Mouse (Mus musculus) limb, embryonic 11.5 days (tissue): ENCODE data around the gene Camk1g. TPM values are rescaled to one million over a fixed set of nuclear protein-coding genes. Genes with fewer than 3 reads are reported as not detected.
A peak's percentile ranks its signal among the peaks of the same experiment; 100 is the strongest.

Experiments
- ATAC-seq: fragments of 200-750 bp; cut with Nextera tagmentation; 2 replicates; pipeline ENCODE4 v1.8.0; 2017; ENCODE audit warnings: low read depth; ENCODE audit not compliant: insufficient number of reproducible peaks, low FRiP score, low TSS enrichment
- DNase-seq: peaks from one replicate; pipeline ENCODE4 v3.0.0-alpha.2; 2015; ENCODE audit warnings: low spot score
- H3K27ac ChIP-seq: fragments of 300-500 bp; sonication (generic); replicated peaks from 2 replicates; pipeline ENCODE4 v1.5.1; 2014; ENCODE audit warnings: low read depth, mild to moderate bottlenecking, low read length
- H3K27me3 ChIP-seq: fragments of 300-500 bp; sonication (generic); 2 replicates; pipeline ENCODE4 v1.6.1; 2014; ENCODE audit warnings: mild to moderate bottlenecking, low read length, mixed read lengths; ENCODE audit not compliant: control insufficient read depth, insufficient read depth
- H3K36me3 ChIP-seq: fragments of 300-500 bp; sonication (generic); 2 replicates; pipeline ENCODE4 v1.6.1; 2014; ENCODE audit warnings: mild to moderate bottlenecking, low read length, moderate library complexity, mixed read lengths; ENCODE audit not compliant: control insufficient read depth, insufficient read depth
- H3K4me1 ChIP-seq: fragments of 300-500 bp; sonication (generic); 2 replicates; pipeline ENCODE4 v1.6.1; 2014; ENCODE audit warnings: low read length, mixed read lengths; ENCODE audit not compliant: control insufficient read depth, insufficient read depth
- H3K4me2 ChIP-seq: fragments of 300-500 bp; sonication (generic); 2 replicates; pipeline ENCODE4 v1.6.1; 2014; ENCODE audit warnings: low read depth, mild to moderate bottlenecking, moderate library complexity; ENCODE audit not compliant: severe bottlenecking
- H3K4me3 ChIP-seq: fragments of 300-500 bp; sonication (generic); 2 replicates; pipeline ENCODE4 v1.5.1; 2014; ENCODE audit warnings: low read depth, low read length
- H3K9ac ChIP-seq: fragments of 300-500 bp; sonication (generic); 2 replicates; pipeline ENCODE4 v1.6.1; 2014; ENCODE audit warnings: mild to moderate bottlenecking, low read length
- H3K9me3 ChIP-seq: fragments of 300-500 bp; sonication (generic); 2 replicates; pipeline ENCODE4 v1.6.1; 2016; ENCODE audit warnings: low read length; ENCODE audit not compliant: control insufficient read depth
- WGBS: fragments of 180-500 bp; shearing (Covaris S2); extraction: QIAGEN DNeasy Blood & Tissue Kit; methylation state at CpG from one replicate; pipeline ENCODE4 v1.1.7; 2014; 5-methylcytosine and 5-hydroxymethylcytosine counted together
- polyA plus RNA-seq: library from polyadenylated mRNA; unstranded; fragments of >200 nt; fragmentation: Nextera tagmentation; extraction: Ambion mirVana; gene quantifications from 2 replicates; pipeline ENCODE4 v1.2.1, GENCODE M21; 2014

The Camk1g gene
- 12.2 and 17.1 TPM in 2 replicates for polyA plus RNA-seq

GRCm38 (mm10) chr1:193370096-193370495 is at the start of gene Camk1g:
TSS of gene Camk1g (minus strand) at chr1:193370298.
- H3K4me2 ChIP-seq, result peak within 1 kb of the TSS; percentile 49
- 2% methylated on average over 2 of the region's 2 CpGs for WGBS
- H3K9me3 ChIP-seq, result no peaks in the 10 kb centered on the region
- H3K27me3 ChIP-seq, result no peaks in the 10 kb centered on the region
- no peak within 1 kb of the TSS for H3K27ac ChIP-seq
- no peaks in the 10 kb centered on the region for H3K36me3 ChIP-seq
- H3K4me1 ChIP-seq, result peaks cover 4% of the 10 kb centered on the region
- H3K9ac ChIP-seq, result peak within 1 kb of the TSS; percentile 53; the same call in 1 of the 2 replicates
- H3K4me3 ChIP-seq, result peak within 1 kb of the TSS; percentile 32
- peak; percentile 83 for ATAC-seq
- DNase-seq, result peak; percentile 68

- H3K4me3 ChIP-seq, result no peak overlapping the region
These were observed 49.1 kb upstream of the Camk1g start for GRCm38 (mm10) chr1:193419168-193419567.

GRCm38 (mm10) chr1:193418656-193419055 is 48.6 kb upstream of the Camk1g start:
- Histone ChIP-seq H3K4me2 (no peak overlapping the region), H3K36me3 (no peaks in the 10 kb centered on the region), H3K27ac (no peak overlapping the region), H3K4me3 (no peak overlapping the region), H3K9ac (no peak overlapping the region), H3K9me3 (no peaks in the 10 kb centered on the region), H3K27me3 (no peaks in the 10 kb centered on the region), H3K4me1 (peaks cover 9% of the 10 kb centered on the region; the same call in 1 of the 2 replicates)
- DNase-seq (no peak), ATAC-seq (no peak)
- WGBS, result 64% methylated on average over 5 of the region's 5 CpGs

More at GRCm38 (mm10) chr1:193419168-193419567, 49.1 kb upstream of the Camk1g start:
- no peak overlapping the region for H3K9ac ChIP-seq
- ATAC-seq (no peak), DNase-seq (peak; percentile 37)
- H3K27me3 ChIP-seq, result no peaks in the 10 kb centered on the region
- peaks cover 9% of the 10 kb centered on the region; the same call in 1 of the 2 replicates for H3K4me1 ChIP-seq
- 2% methylated on average over 2 of the region's 2 CpGs for WGBS
- no peak overlapping the region for H3K4me2 ChIP-seq
- 0 out of 2 replicates have a peak overlapping the region, but pooled peaks have one; percentile 12 for H3K27ac ChIP-seq
- no peaks in the 10 kb centered on the region for H3K36me3 ChIP-seq
- no peaks in the 10 kb centered on the region for H3K9me3 ChIP-seq

- no peaks in the 10 kb centered on the region for H3K27me3 ChIP-seq
- H3K9me3 ChIP-seq, result no peaks in the 10 kb centered on the region
- no peaks in the 10 kb centered on the region for H3K36me3 ChIP-seq
- H3K4me2 ChIP-seq, result no peak overlapping the region
- H3K4me3 ChIP-seq, result no peak overlapping the region
- H3K9ac ChIP-seq, result no peak overlapping the region
- WGBS, result 77% methylated on average over 4 of the region's 4 CpGs
- ATAC-seq (no peak), DNase-seq (no peak)
- H3K4me1 ChIP-seq, result peaks cover 4% of the 10 kb centered on the region; the same call in 1 of the 2 replicates
- H3K27ac ChIP-seq, result no peak overlapping the region
These were observed 44.0 kb upstream of the Camk1g start for GRCm38 (mm10) chr1:193414067-193414466.

GRCm38 (mm10) chr1:193413368-193414000 is 43.4 kb upstream of the Camk1g start:
- no peaks in the 10 kb centered on the region for H3K27me3 ChIP-seq
- no peaks in the 10 kb centered on the region for H3K36me3 ChIP-seq
- no peak overlapping the region for H3K4me3 ChIP-seq
- H3K9me3 ChIP-seq, result no peaks in the 10 kb centered on the region
- no peak overlapping the region for H3K4me2 ChIP-seq
- ATAC-seq (no peak), DNase-seq (no peak)
- WGBS, result 86% methylated on average over 5 of the region's 5 CpGs
- no peak overlapping the region for H3K27ac ChIP-seq
- no peaks in the 10 kb centered on the region for H3K4me1 ChIP-seq
- H3K9ac ChIP-seq, result no peak overlapping the region

GRCm38 (mm10) chr1:193407487-193407886 is 37.4 kb upstream of the Camk1g start:
- Histone ChIP-seq H3K9ac (no peak overlapping the region), H3K36me3 (no peaks in the 10 kb centered on the region), H3K4me2 (no peak overlapping the region), H3K4me1 (no peaks in the 10 kb centered on the region), H3K4me3 (no peak overlapping the region), H3K9me3 (no peaks in the 10 kb centered on the region), H3K27me3 (no peaks in the 10 kb centered on the region), H3K27ac (no peak overlapping the region)
- ATAC-seq (no peak), DNase-seq (no peak)
- 35% methylated on average over 6 of the region's 6 CpGs for WGBS

- Histone ChIP-seq H3K27ac (no peak overlapping the region), H3K36me3 (no peaks in the 10 kb centered on the region), H3K4me2 (no peak overlapping the region), H3K4me1 (no peaks in the 10 kb centered on the region), H3K4me3 (no peak overlapping the region), H3K9me3 (no peaks in the 10 kb centered on the region), H3K27me3 (no peaks in the 10 kb centered on the region), H3K9ac (no peak overlapping the region)
- peak; percentile 59 for DNase-seq
- ATAC-seq, result peak; percentile 76
- 16% methylated on average over 6 of the region's 6 CpGs for WGBS
These were observed 36.1 kb upstream of the Camk1g start for GRCm38 (mm10) chr1:193406059-193406642.

- Histone ChIP-seq H3K9ac (no peak overlapping the region), H3K4me1 (no peaks in the 10 kb centered on the region), H3K36me3 (no peaks in the 10 kb centered on the region), H3K27ac (no peak overlapping the region), H3K4me3 (no peak overlapping the region), H3K27me3 (no peaks in the 10 kb centered on the region), H3K9me3 (no peaks in the 10 kb centered on the region), H3K4me2 (no peak overlapping the region)
- DNase-seq, result no peak
- ATAC-seq, result no peak
- WGBS, result 84% methylated on average over 9 of the region's 9 CpGs
These were observed 31.6 kb upstream of the Camk1g start for GRCm38 (mm10) chr1:193401695-193402094.
